Mouse (Mus musculus) midbrain, embryonic 14.5 days (tissue): Measurements from ENCODE around the gene Bicdl1. TPM values are rescaled to one million over a fixed set of nuclear protein-coding genes. Genes with fewer than 3 reads are reported as not detected.
"Not testable (repeated sequence)": the region's sequence is repeated elsewhere in the genome, so short reads cannot be mapped to it uniquely, and the experiment has no call there.

Experiments used
- ATAC-seq: fragments of 200-750 bp; cut with Nextera tagmentation; 2 replicates; pipeline ENCODE4 v1.8.0; 2017; ENCODE audit warnings: moderate number of reproducible peaks, moderate library complexity; ENCODE audit not compliant: low FRiP score, low TSS enrichment
- DNase-seq: peaks from one replicate; pipeline ENCODE4 v3.0.0-alpha.2; 2015
- H3K27ac ChIP-seq: fragments of 300-500 bp; sonication (generic); replicated peaks from 2 replicates; pipeline ENCODE4 v1.5.1; 2014; ENCODE audit warnings: mild to moderate bottlenecking, low read depth, low read length, moderate library complexity
- H3K27me3 ChIP-seq: fragments of 300-500 bp; sonication (generic); 2 replicates; pipeline ENCODE4 v1.6.1; 2014; ENCODE audit warnings: low read length, control low read depth, mixed read lengths; ENCODE audit not compliant: control insufficient read depth, insufficient read depth
- H3K36me3 ChIP-seq: fragments of 300-500 bp; sonication (generic); 2 replicates; pipeline ENCODE4 v1.6.1; 2014; ENCODE audit warnings: low read length, control low read depth; ENCODE audit not compliant: control insufficient read depth, insufficient read depth
- H3K4me1 ChIP-seq: fragments of 300-500 bp; sonication (generic); 2 replicates; pipeline ENCODE4 v1.6.1; 2014; ENCODE audit warnings: mild to moderate bottlenecking, antibody characterized with exemption, low read length, control low read depth; ENCODE audit not compliant: control insufficient read depth, insufficient read depth
- H3K4me2 ChIP-seq: fragments of 300-500 bp; sonication (generic); 2 replicates; pipeline ENCODE4 v1.6.1; 2014; ENCODE audit warnings: mild to moderate bottlenecking, low read length, moderate library complexity
- H3K4me3 ChIP-seq: fragments of 300-500 bp; sonication (generic); replicated peaks from 2 replicates; pipeline ENCODE4 v1.5.1; 2014; ENCODE audit warnings: low read depth, low read length
- H3K9ac ChIP-seq: fragments of 300-500 bp; sonication (generic); replicated peaks from 2 replicates; pipeline ENCODE4 v1.6.1; 2014; ENCODE audit warnings: mild to moderate bottlenecking, low read length, moderate library complexity
- H3K9me3 ChIP-seq: fragments of 300-500 bp; sonication (generic); 2 replicates; pipeline ENCODE4 v1.6.1; 2016; ENCODE audit warnings: low read length, control low read depth, mixed read lengths; ENCODE audit not compliant: control insufficient read depth
- whole genome bisulfite sequencing: fragments of 180-500 bp; shearing (Covaris S2); extraction: QIAGEN DNeasy Blood & Tissue Kit; methylation state at CpG from one replicate; pipeline ENCODE4 v1.1.7; 2014; 5-methylcytosine and 5-hydroxymethylcytosine counted together
- polyA plus RNA-seq: library from polyadenylated mRNA; unstranded; fragments of >200 nt; fragmentation: Nextera tagmentation; extraction: Ambion mirVana; gene quantifications from 2 replicates; pipeline ENCODE4 v1.2.1, GENCODE M21; 2014

Gene Bicdl1
- polyA plus RNA-seq, 1 experiment from 2014 or later = 39.0 TPM

DNA sequence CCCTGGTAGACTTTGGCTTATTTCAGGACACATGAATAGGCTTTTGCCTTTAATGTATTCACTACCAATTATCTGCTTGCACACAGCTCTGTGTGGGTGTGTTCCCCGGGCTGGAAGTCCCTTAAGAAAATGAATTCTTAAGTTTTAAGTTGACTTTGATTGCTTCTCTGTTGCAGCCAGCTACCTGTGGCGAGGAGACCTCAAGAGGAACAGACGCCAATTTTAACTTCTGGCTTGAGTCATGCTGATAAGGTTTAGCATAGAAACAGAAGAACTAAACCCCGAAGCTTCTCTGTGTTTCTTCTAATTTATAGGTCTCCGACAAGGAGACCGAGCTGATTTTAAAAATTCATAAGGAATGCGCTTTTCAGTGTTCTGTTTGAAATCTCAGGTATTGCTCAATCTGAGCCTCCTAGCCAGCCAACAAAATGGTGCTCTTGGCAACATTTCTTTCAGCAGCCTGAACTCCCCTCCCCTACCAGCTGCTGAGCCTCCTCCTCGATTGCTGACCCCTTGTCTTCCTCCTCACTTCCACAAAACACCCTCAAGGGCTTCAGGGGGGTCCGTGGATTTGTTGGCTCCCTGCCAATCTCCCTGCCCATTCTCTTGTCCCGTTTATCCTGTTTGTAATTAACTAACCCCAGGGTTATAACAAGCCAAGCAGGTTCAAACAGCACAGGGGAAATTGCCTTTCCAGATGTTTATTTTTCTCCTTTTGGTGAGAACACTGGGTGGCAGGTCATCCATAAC is 27.2 kb upstream of the Bicdl1 start:
- no peak overlapping the region for H3K27ac ChIP-seq
- no peak overlapping the region for H3K9ac ChIP-seq

DNA sequence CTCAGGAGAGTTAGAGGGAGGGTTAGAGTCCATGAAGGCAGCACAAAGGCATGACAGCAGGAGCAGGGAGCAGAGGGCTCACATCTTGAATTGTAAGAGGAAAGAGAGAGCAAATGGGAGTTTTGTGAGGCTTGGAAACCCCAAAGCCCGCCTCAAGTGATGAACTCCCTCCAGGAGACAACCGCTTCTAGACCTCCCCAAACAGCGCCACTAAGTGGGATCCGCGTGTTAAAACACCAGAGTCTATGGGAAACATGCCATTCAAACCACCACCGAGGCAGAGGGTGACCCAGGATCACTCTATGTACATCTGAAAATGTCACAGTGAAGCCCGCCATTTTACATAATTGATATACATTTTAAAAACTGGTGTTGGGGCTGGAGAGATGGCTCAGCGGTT is 26.1 kb upstream of the Bicdl1 start:
- Histone ChIP-seq H3K4me2 (no peak overlapping the region), H3K9ac (no peak overlapping the region), H3K9me3 (no peaks in the 10 kb centered on the region), H3K27ac (no peak overlapping the region), H3K27me3 (no peaks in the 10 kb centered on the region), H3K4me1 (no peaks in the 10 kb centered on the region), H3K4me3 (no peak overlapping the region), H3K36me3 (no peaks in the 10 kb centered on the region)
- ATAC-seq (no peak), DNase-seq (no peak)
- 88% methylated on average over 8 of the region's 8 CpGs for WGBS

More for the DNA sequence above, 27.2 kb upstream of the Bicdl1 start:
- Histone ChIP-seq H3K9me3 (no peaks in the 10 kb centered on the region), H3K36me3 (no peaks in the 10 kb centered on the region), H3K4me2 (no peak overlapping the region), H3K4me1 (no peaks in the 10 kb centered on the region), H3K27me3 (no peaks in the 10 kb centered on the region), H3K4me3 (no peak overlapping the region)
- WGBS = 51% methylated on average over 10 of the region's 10 CpGs
- DNase-seq (peak; percentile 26), ATAC-seq (no peak)

DNA sequence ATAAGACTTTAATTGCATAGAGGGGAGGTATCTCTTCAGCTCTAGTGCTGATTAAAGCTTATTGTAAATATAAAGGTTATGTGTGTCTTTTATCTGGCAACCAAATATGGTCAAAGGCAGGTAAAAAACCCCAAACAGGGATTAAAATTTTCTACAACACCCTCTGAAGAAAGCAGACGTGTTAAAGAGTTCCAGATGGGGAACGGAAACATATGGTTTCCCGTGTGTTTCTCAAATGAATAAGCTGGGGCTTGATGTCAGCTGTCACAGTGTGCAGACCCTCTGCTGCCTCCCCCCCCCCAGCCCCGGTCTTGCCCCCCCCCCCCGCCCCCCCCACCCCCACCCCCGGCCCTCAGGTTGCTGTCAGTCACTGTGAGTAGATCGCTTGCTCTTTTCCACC is 24.1 kb upstream of the Bicdl1 start:
- no peak overlapping the region for H3K9ac ChIP-seq
- H3K27ac ChIP-seq = no peak overlapping the region
- no peaks in the 10 kb centered on the region for H3K4me1 ChIP-seq
- no peaks in the 10 kb centered on the region for H3K9me3 ChIP-seq
- H3K4me2 ChIP-seq = no peak overlapping the region
- H3K27me3 ChIP-seq = no peaks in the 10 kb centered on the region
- no peak for ATAC-seq
- no peaks in the 10 kb centered on the region for H3K36me3 ChIP-seq
- no peak for DNase-seq
- H3K4me3 ChIP-seq = no peak overlapping the region
- WGBS = 62% methylated on average over 7 of the region's 7 CpGs

DNA sequence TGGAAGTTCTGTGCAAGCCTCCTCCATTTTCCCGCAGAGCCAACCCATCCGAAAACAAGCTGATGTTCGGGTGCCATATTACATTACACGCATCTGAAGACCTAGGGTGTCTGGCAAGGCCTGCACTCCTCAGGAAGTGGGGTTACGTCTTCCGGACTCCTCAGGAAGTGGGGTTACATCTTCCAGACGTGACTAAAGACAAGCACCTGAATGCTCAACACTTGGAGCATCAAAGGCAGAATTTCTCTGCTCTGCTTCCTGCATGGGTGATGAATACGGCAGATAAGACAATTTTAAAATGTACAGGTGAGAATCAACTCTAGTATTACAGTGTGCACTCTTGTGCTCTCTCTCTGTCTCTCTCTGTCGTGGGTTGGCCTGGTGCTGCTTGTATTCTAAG is 23.4 kb upstream of the Bicdl1 start:
- no peaks in the 10 kb centered on the region for H3K4me1 ChIP-seq
- no peak overlapping the region for H3K9ac ChIP-seq
- no peaks in the 10 kb centered on the region for H3K27me3 ChIP-seq
- ATAC-seq (no peak), DNase-seq (no peak)
- no peak overlapping the region for H3K4me3 ChIP-seq
- no peaks in the 10 kb centered on the region for H3K9me3 ChIP-seq
- whole genome bisulfite sequencing = 86% methylated on average over 9 of the region's 9 CpGs
- no peak overlapping the region for H3K27ac ChIP-seq
- no peaks in the 10 kb centered on the region for H3K36me3 ChIP-seq
- H3K4me2 ChIP-seq = no peak overlapping the region

DNA sequence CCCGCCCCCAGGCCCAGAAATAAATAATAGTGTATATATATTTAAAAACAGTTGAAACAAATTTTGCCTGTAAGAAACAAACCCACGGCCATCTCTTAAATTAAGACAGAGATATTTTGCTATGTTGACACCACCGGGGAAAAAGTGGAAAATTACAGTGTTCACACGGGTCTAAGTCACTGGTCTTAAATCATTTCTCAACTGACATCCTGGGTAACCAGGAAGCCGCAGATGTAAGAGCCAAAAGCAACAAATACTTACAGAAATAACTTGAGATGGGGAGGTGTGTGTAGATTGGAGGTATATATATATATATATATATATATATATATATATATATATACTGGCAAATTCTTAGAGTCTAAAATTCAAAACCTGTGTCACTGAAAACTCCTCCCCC is 21.5 kb upstream of the Bicdl1 start:
- H3K9ac ChIP-seq = no peak overlapping the region

DNA sequence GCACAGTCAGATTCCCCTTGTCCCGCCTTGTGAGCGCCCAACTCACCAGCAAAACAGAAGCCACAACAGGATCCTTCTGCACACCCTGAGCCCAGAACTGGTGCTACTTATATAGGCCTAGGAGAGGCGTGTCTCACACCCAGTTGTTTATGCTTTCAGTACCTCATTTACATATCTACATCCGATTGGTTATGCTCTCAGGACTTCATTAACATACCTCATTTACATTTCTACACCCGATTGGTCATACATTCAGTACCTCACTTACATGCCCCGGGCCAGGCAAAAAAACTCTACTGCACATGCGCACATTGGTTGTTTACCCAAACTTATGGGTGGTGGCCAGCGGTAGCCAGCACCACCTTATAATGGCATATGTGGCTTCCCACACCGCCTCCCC is 20.5 kb upstream of the Bicdl1 start:
- ATAC-seq, H3K9me3 ChIP-seq, H3K27me3 ChIP-seq, H3K36me3 ChIP-seq, H3K4me1 ChIP-seq, H3K27ac ChIP-seq, DNase-seq, H3K9ac ChIP-seq, H3K4me2 ChIP-seq, H3K4me3 ChIP-seq: not testable (repeated sequence)
- 73% methylated on average over 9 of the region's 9 CpGs for WGBS

More for the DNA sequence above, 21.5 kb upstream of the Bicdl1 start:
- Histone ChIP-seq H3K36me3 (no peaks in the 10 kb centered on the region), H3K27ac (no peak overlapping the region), H3K4me2 (no peak overlapping the region), H3K4me1 (no peaks in the 10 kb centered on the region), H3K4me3 (no peak overlapping the region), H3K27me3 (no peaks in the 10 kb centered on the region), H3K9me3 (no peaks in the 10 kb centered on the region)
- ATAC-seq (no peak), DNase-seq (no peak)
- 90% methylated on average over 5 of the region's 5 CpGs for WGBS

DNA sequence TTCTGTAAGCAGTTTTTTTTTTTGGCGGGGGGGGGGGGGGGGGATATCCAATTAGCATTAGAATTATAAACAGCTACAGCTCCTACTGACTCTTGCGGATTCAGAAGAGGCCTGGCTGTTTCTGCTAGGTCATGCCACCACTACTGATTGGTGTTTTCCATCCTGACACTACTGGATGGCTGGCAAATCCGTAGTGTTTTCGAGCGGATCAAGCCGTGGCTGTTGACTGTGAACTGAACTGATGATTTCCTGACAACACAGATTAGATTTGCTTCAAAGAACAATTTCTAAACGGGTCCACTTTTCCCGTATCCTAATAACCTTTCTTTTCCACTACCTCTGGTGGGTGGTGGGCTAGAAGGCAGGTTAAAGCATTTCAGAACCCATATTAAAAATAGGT is 16.9 kb upstream of the Bicdl1 start:
- DNase-seq = no peak

DNA sequence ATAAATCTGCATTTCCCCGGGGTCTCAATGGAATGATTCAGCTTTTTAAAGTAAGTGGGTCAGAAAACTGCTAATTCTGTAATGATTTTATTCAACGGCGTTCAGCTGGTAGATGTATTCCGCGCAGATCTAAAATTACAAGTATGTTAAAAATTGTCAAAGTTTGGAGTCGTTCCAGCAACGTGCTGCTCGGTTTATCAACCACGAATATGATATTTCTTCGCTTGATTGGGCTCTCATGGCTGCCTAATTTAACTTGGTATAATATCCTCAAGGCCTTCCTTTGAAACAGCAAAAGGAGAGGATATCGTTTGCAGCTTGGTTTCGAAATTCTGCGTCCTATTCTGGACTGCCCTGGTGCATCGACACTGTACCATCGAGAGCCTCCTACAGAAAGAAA is 13.9 kb upstream of the Bicdl1 start:
- H3K4me3 ChIP-seq = no peak overlapping the region
- no peaks in the 10 kb centered on the region for H3K36me3 ChIP-seq
- H3K4me2 ChIP-seq = no peak overlapping the region
- H3K9me3 ChIP-seq = no peaks in the 10 kb centered on the region
- 77% methylated on average over 15 of the region's 15 CpGs for whole genome bisulfite sequencing
- DNase-seq (peak; percentile 15), ATAC-seq (no peak)
- no peak overlapping the region for H3K9ac ChIP-seq
- H3K27ac ChIP-seq = no peak overlapping the region
- H3K4me1 ChIP-seq = no peaks in the 10 kb centered on the region
- H3K27me3 ChIP-seq = no peaks in the 10 kb centered on the region

More for the DNA sequence above, 16.9 kb upstream of the Bicdl1 start:
- no peaks in the 10 kb centered on the region for H3K9me3 ChIP-seq
- no peak overlapping the region for H3K4me3 ChIP-seq
- no peaks in the 10 kb centered on the region for H3K4me1 ChIP-seq
- H3K36me3 ChIP-seq = no peaks in the 10 kb centered on the region
- no peaks in the 10 kb centered on the region for H3K27me3 ChIP-seq
- 44% methylated on average over 8 of the region's 8 CpGs for WGBS
- no peak overlapping the region for H3K4me2 ChIP-seq
- ATAC-seq = no peak
- H3K9ac ChIP-seq = no peak overlapping the region
- H3K27ac ChIP-seq = no peak overlapping the region

DNA sequence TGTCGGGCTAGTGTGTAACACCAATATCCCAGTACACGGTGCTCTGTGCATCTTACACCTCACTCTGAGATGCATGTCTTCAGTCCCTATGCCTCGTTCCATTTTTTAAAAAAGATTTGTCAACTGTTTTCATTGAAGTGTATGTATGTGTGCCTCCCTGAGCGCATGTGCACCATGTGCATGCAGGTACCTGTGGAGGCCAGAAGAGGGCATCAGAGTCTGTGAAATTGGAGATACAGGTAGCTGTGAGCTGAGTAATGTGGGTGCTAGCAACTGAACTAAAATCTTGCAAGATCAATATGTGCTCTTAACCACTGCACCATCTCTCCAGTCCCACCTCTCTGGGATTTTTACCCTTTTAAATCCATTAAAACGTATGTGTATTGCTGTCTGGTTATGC is 6.6 kb upstream of the Bicdl1 start:
- H3K27me3 ChIP-seq = no peaks in the 10 kb centered on the region
- no peaks in the 10 kb centered on the region for H3K9me3 ChIP-seq
- H3K27ac ChIP-seq = no peak overlapping the region
- 93% methylated on average over 5 of the region's 5 CpGs for WGBS
- ATAC-seq (no peak), DNase-seq (no peak)
- H3K4me2 ChIP-seq = no peak overlapping the region
- no peak overlapping the region for H3K4me3 ChIP-seq
- H3K36me3 ChIP-seq = no peaks in the 10 kb centered on the region
- H3K4me1 ChIP-seq = no peaks in the 10 kb centered on the region
- H3K9ac ChIP-seq = no peak overlapping the region
